Comparison of ENCODE assay signal across 27 mouse cellular contexts in genomic region chr2:101470569-101471100, GRCm38 (mm10).
"Had no signal": no experiment of that assay in that cellular context is flagged by ENCODE, and none has a peak within 500 bp of the region (broad histone marks: within the 10 kb centered on the region; RNA-seq: fewer than 3 reads in every experiment).

No protein-coding gene starts in this region.

- DNase-seq: gastrocnemius, adult 2 months; gastrocnemius, postnatal 10 days; gastrocnemius, postnatal 36 days; heart, adult 11 months; heart, adult 2 months; heart, postnatal 14 days; heart, postnatal 36 days; kidney, adult 11 months; kidney, adult 2 months; kidney, adult 9 months; kidney, postnatal 14 days; kidney, postnatal 36 days; layer of hippocampus, adult 9-11 months; layer of hippocampus, postnatal 36 days; left cerebral cortex, postnatal 4 days had no signal

- H3K9ac ChIP-seq: heart, embryonic 13.5 days; heart, embryonic 15.5 days; hindbrain, embryonic 13.5 days; hindbrain, embryonic 15.5 days; kidney, embryonic 15.5 days; limb, embryonic 13.5 days; limb, embryonic 15.5 days; liver, embryonic 12.5 days had no signal

- H3K36me3 ChIP-seq: heart, embryonic 13.5 days; heart, embryonic 15.5 days; hindbrain, embryonic 13.5 days; hindbrain, embryonic 15.5 days; kidney, embryonic 15.5 days; limb, embryonic 13.5 days; limb, embryonic 15.5 days; liver, embryonic 12.5 days had no signal

- H3K4me3 ChIP-seq: gastrocnemius, adult 2 months; heart, adult 2 months; heart, embryonic 13.5 days; heart, embryonic 15.5 days; hindbrain, embryonic 13.5 days; hindbrain, embryonic 15.5 days; kidney, embryonic 15.5 days; limb, embryonic 13.5 days; limb, embryonic 15.5 days; liver, embryonic 12.5 days had no signal

- H3K27me3 ChIP-seq: heart, embryonic 13.5 days; heart, embryonic 15.5 days; hindbrain, embryonic 13.5 days; hindbrain, embryonic 15.5 days; kidney, embryonic 15.5 days; limb, embryonic 13.5 days; limb, embryonic 15.5 days; liver, embryonic 12.5 days had no signal

- H3K4me1 ChIP-seq: heart, embryonic 13.5 days; heart, embryonic 15.5 days; hindbrain, embryonic 13.5 days; hindbrain, embryonic 15.5 days; kidney, embryonic 15.5 days; limb, embryonic 13.5 days; limb, embryonic 15.5 days; liver, embryonic 12.5 days had no signal

- H3K4me2 ChIP-seq: heart, embryonic 11.5 days; heart, embryonic 13.5 days; heart, embryonic 15.5 days; hindbrain, embryonic 13.5 days; hindbrain, embryonic 15.5 days; kidney, embryonic 15.5 days; limb, embryonic 13.5 days; limb, embryonic 15.5 days; liver, embryonic 12.5 days had no signal

- H3K27ac ChIP-seq: gastrocnemius, adult 2 months; heart, adult 2 months; heart, embryonic 13.5 days; heart, embryonic 15.5 days; hindbrain, embryonic 13.5 days; hindbrain, embryonic 15.5 days; hindbrain, postnatal 0 days; kidney, embryonic 15.5 days; kidney, postnatal 0 days; limb, embryonic 13.5 days; limb, embryonic 15.5 days; liver, embryonic 12.5 days had no signal

- H3K9me3 ChIP-seq: heart, embryonic 13.5 days; heart, embryonic 15.5 days; hindbrain, embryonic 13.5 days; hindbrain, embryonic 15.5 days; kidney, embryonic 15.5 days; limb, embryonic 13.5 days; limb, embryonic 15.5 days; liver, embryonic 12.5 days had no signal

- ATAC-seq: hindbrain, postnatal 0 days; intestine, embryonic 16.5 days; liver, embryonic 12.5 days had no signal
